Mouse (Mus musculus) hindbrain, embryonic 13.5 days (tissue): ENCODE results near the gene Kazald1. TPM values are rescaled to one million over a fixed set of nuclear protein-coding genes. Genes with fewer than 3 reads are reported as not detected.
"Not testable (repeated sequence)": the region's sequence is repeated elsewhere in the genome, so short reads cannot be mapped to it uniquely, and the experiment has no call there.

Experiments used
- ATAC-seq: fragments of 200-750 bp; cut with Nextera tagmentation; 2 replicates; pipeline ENCODE4 v1.8.0; 2017; ENCODE audit warnings: moderate TSS enrichment; ENCODE audit not compliant: low FRiP score
- H3K27ac ChIP-seq: fragments of 300-500 bp; sonication (generic); 2 replicates; pipeline ENCODE4 v1.5.1; 2015; ENCODE audit warnings: inconsistent platforms, mild to moderate bottlenecking, moderate library complexity
- H3K27me3 ChIP-seq: fragments of 300-500 bp; sonication (generic); 2 replicates; pipeline ENCODE4 v1.6.1; 2015; ENCODE audit warnings: mild to moderate bottlenecking, inconsistent platforms
- H3K36me3 ChIP-seq: fragments of 300-500 bp; sonication (generic); 2 replicates; pipeline ENCODE4 v1.6.1; 2015; ENCODE audit warnings: mild to moderate bottlenecking, inconsistent platforms
- H3K4me1 ChIP-seq: fragments of 300-500 bp; sonication (generic); replicated peaks from 2 replicates; pipeline ENCODE4 v1.6.1; 2015; ENCODE audit warnings: inconsistent platforms
- H3K4me2 ChIP-seq: fragments of 300-500 bp; sonication (generic); 2 replicates; pipeline ENCODE4 v1.6.1; 2015; ENCODE audit warnings: inconsistent platforms, mild to moderate bottlenecking, moderate library complexity
- H3K4me3 ChIP-seq: fragments of 300-500 bp; sonication (generic); 2 replicates; pipeline ENCODE4 v1.5.1; 2015; ENCODE audit warnings: mild to moderate bottlenecking, inconsistent platforms
- H3K9ac ChIP-seq: fragments of 300-500 bp; sonication (generic); 2 replicates; pipeline ENCODE4 v1.6.1; 2015; ENCODE audit warnings: mild to moderate bottlenecking, inconsistent platforms
- H3K9me3 ChIP-seq: fragments of 300-500 bp; sonication (generic); 2 replicates; pipeline ENCODE4 v1.6.1; 2016; ENCODE audit warnings: inconsistent platforms
- WGBS: fragments of 180-500 bp; shearing (Covaris S2); methylation state at CpG from one replicate; pipeline ENCODE4 v1.1.7; 2015; 5-methylcytosine and 5-hydroxymethylcytosine counted together
- polyA plus RNA-seq: library from polyadenylated mRNA; unstranded; fragments of >200 nt; fragmentation: Nextera tagmentation; extraction: Ambion mirVana; gene quantifications from 2 replicates; pipeline ENCODE4 v1.2.1, GENCODE M21; 2015

The Kazald1 gene
- polyA plus RNA-seq, 1 experiment from 2014 or later = 4.7 TPM

DNA sequence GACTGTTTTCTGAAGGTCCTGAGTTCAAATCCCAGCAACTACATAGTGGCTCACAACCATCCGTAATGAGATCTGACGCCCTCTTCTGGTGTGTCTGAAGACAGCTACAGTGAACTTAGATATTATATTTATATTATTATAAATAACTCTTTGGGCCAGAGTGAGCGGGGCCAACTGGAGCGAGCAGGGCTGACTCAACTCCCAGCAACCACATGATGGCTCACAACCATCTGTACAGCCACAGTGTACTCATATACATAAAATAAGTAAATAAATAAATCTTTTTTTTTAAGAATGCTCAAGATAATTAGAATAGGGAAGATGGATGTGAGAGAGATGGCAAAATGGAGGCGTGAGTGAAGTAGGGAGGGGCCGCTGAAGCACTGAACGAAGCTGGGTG lies 36.8 kb upstream of the Kazald1 start:
- H3K4me1 ChIP-seq, H3K4me2 ChIP-seq, H3K36me3 ChIP-seq, H3K4me3 ChIP-seq, H3K9ac ChIP-seq, H3K9me3 ChIP-seq, H3K27ac ChIP-seq, ATAC-seq: not testable (repeated sequence)
- 91% methylated on average over 7 of the region's 7 CpGs for WGBS
- peaks cover 35% of the 10 kb centered on the region for H3K27me3 ChIP-seq

DNA sequence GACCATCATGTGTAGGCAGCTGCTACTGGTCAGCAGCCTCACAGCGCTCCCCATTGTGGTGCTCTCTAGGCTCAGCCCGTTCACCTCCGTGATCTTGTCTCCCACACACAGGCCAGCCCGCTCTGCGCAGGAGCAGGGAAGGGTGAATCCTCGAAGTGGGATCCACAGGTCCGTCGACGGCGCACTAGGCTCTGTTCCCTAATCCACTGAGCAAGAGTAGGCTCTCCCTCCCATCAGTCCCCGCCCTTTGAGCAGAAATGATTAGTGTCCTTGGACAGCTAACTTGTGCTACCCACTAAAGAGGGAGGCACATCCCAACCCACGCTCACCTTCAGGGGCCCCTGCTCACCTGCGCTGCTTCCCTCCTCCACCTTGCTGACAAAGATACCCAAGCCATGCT lies 34.8 kb upstream of the Kazald1 start:
- Histone ChIP-seq H3K27ac (no peak overlapping the region), H3K36me3 (no peaks in the 10 kb centered on the region), H3K9ac (no peak overlapping the region), H3K4me3 (no peak overlapping the region), H3K4me1 (peaks cover 10% of the 10 kb centered on the region; the same call in 1 of the 2 replicates), H3K27me3 (peaks cover 47% of the 10 kb centered on the region), H3K9me3 (no peaks in the 10 kb centered on the region), H3K4me2 (no peak overlapping the region)
- 52% methylated on average over 13 of the region's 13 CpGs for WGBS
- no peak for ATAC-seq

DNA sequence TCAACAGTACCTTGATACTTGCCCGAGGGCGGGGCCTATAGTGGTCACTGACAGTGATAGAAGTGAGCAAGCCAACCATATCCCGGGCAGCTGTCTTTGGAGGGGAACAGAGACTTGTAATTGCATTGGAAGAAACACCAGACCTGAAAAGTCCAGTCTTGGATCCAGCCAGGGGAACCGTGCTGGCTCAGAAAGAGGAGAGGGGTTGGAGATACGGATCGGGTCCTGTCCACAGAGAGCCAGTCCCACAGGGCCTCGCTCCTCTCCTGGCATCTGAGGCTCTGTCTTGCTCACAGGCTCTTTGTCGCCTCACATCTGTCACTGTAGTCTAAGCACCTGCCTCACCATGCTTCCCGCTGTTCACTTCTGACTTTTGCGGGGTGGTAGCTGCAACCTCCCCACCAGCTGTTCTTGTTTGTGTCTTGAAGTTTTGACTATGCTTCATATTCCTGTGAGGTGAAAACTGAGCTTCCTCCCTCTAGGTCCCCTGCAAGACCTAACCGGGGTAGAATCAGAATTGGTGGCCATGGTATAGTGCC lies 30.6 kb upstream of the Kazald1 start:
- Histone ChIP-seq H3K4me3 (no peak overlapping the region), H3K9ac (no peak overlapping the region), H3K4me2 (no peak overlapping the region), H3K36me3 (peaks cover 5% of the 10 kb centered on the region; the same call in 1 of the 2 replicates), H3K9me3 (no peaks in the 10 kb centered on the region), H3K27ac (no peak overlapping the region), H3K4me1 (peaks cover 44% of the 10 kb centered on the region), H3K27me3 (peaks cover 34% of the 10 kb centered on the region)
- WGBS = 54% methylated on average over 11 of the region's 11 CpGs
- ATAC-seq = no peak

DNA sequence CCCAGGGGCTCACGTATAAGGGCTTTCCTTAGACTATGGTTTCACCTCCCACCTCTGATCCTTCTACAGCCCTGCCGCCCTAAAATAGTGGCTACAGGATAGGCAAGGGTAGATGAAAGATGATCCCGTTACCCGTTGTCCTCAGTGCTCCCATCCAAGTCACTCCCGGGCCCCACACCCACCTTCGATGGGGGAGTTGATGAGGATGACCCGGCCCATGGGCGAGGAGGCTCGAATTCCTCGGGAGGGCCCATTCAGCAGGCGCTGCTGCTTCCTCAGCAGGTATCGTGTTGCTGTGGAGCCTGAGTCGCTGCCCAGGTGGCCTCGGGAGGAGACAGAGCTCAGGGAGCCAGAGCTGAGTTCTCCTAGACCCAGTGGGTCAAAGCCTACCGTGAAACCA lies 29.8 kb upstream of the Kazald1 start:
- Histone ChIP-seq H3K36me3 (peaks cover 8% of the 10 kb centered on the region), H3K4me1 (peaks cover 48% of the 10 kb centered on the region), H3K4me3 (no peak overlapping the region), H3K27ac (no peak overlapping the region), H3K27me3 (peaks cover 26% of the 10 kb centered on the region), H3K9me3 (no peaks in the 10 kb centered on the region), H3K9ac (no peak overlapping the region), H3K4me2 (no peak overlapping the region)
- no peak for ATAC-seq
- WGBS = 49% methylated on average over 15 of the region's 15 CpGs

DNA sequence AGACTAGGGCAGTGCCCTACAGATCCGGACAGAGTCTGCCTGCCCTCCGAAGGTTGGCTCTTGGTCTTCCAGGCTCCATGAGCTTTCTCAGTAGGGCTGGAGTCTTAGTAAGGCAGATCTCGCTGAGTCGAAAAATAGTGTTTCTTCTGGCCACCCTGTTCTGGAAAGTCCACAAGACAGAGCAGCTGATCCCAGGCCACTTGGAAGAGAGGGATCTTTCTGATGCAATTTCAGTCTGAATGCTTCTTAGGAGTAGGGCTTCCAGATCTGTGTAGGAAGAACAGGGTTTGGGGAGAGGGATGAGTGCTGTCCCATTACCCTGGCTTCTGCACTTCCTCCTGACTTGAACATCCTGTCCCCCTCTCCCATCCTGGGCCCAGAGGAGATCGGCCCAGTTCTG lies 29.4 kb upstream of the Kazald1 start, which contains the start of gene Pdzd7:
Pdzd7 (minus strand) TSS at position 67 of the 400 bp plus-strand sequence.
- H3K27me3 ChIP-seq = peaks cover 24% of the 10 kb centered on the region
- H3K4me2 ChIP-seq = peak within 1 kb of the TSS; percentile 79
- H3K4me1 ChIP-seq = peaks cover 50% of the 10 kb centered on the region
- peak within 1 kb of the TSS; percentile 92 for H3K27ac ChIP-seq
- peaks cover 12% of the 10 kb centered on the region for H3K36me3 ChIP-seq
- H3K4me3 ChIP-seq = peak within 1 kb of the TSS; percentile 63
- 83% methylated on average over 5 of the region's 5 CpGs for WGBS
- peak within 1 kb of the TSS; percentile 83 for H3K9ac ChIP-seq
- ATAC-seq = no peak
- no peaks in the 10 kb centered on the region for H3K9me3 ChIP-seq

DNA sequence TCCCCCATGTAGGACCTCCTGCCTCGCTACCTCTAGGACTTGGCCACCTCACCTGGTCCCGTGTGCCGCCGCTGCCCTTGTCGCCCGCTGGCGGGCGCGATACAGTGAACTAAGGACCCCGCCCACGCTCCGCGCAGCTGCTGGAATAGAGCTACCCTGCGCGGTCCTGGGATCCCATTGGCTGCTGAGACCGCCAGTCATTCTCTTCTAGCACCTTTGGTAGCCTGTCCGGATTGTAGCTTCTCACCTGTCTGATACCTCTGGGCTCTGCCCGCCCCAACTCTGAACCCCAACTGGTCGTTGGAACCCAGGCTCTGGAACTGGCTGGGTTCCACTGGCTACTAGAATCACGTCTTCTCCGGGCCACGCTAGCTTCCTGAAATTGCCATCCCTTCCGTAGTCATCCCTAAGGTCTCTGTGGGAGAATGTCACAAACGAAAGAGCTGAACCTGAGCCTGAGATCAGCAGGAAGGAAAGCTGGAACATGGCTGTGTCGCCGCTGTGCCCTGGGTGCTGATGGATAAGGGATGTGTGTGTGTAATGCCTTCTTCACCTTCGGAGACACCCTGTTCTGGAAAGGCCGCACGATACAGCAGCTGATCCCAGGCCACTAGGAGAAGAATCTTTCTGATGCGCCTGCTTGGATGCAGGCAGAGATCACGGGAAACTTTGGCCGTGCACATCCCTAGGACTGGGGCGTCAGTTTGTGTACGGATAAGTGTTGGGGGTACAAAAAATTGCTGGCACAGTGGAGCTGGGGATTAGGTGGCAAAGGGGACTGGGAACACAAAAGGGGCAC lies 28.3 kb upstream of the Kazald1 start:
- Histone ChIP-seq H3K4me1 (peaks cover 53% of the 10 kb centered on the region), H3K27ac (peak overlapping the region; percentile 92), H3K4me3 (peak overlapping the region; percentile 63), H3K4me2 (peak overlapping the region; percentile 79), H3K9ac (peak overlapping the region; percentile 83), H3K9me3 (no peaks in the 10 kb centered on the region), H3K36me3 (peaks cover 22% of the 10 kb centered on the region), H3K27me3 (peaks cover 24% of the 10 kb centered on the region)
- ATAC-seq = peak; percentile 50
- WGBS = 2% methylated on average over 34 of the region's 34 CpGs

DNA sequence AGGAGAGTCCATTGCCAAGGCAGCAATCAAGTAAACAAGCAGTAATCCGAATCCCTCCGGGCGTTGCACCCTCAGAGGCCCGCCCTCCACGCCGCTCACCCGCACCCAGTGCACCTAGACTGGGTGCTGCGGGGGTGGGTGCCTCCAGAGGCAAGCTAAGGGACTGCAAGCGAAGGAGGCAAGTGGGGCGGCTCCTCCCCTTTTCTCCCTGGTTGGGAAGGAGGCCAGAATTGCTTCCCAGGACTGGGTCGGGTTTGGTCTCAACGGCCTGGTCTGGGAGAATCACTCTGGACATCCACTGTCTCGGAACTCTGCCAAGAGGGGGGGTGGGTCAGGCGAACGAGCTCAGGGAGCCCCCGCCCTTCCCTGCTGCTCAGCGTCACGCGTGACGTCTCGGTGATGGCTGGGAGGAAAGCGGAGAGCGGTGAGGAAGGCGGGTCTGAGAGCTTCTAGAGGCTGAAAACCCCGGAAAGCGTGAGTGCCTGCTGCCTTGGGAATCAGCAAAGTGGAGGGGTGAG lies 27.6 kb upstream of the Kazald1 start, which contains the start of gene Sfxn3:
Sfxn3 (plus strand) TSS at position 87 of the 518 bp plus-strand sequence.
- Histone ChIP-seq H3K27ac (peak within 1 kb of the TSS; percentile 92), H3K9me3 (no peaks in the 10 kb centered on the region), H3K4me2 (peak within 1 kb of the TSS; percentile 79), H3K27me3 (peaks cover 23% of the 10 kb centered on the region), H3K36me3 (peaks cover 30% of the 10 kb centered on the region), H3K4me1 (peaks cover 53% of the 10 kb centered on the region), H3K9ac (peak within 1 kb of the TSS; percentile 83), H3K4me3 (peak within 1 kb of the TSS; percentile 63)
- 1% methylated on average over 26 of the region's 26 CpGs for WGBS
- ATAC-seq = peak; percentile 84

DNA sequence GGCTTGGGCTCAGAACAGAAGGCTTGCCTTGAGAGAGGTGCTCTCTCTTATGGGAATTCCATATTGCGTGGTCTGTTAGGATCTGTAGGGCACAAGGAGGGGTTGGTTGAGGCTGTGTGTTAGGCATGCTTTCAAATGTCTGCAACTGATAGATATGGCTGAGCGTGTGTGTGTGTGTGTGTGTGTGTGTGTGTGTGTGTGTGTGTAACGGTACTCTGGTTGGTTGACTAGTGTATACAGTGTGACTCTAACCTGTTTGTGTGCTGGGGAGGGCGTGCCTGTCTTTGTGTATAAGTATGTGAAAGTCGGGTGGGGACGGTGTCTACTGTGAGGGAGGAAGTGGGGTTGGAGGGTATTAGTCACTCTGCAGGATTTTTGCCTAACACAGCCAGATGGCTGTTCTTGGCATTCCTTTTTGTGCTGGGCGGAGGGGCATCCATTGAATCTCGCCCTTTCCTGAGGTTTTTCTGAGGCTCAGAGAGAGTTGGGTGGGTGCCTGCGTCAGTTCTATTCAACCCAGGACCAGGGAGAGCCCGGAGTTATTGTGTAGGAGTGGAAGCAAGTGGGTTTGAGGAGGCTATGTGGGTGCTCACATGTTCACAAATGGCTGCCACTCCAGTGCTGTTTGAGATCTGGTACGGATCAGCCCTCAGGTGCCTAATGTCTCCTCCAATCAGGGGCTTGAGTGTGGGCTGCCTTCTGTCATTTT lies 27.0 kb upstream of the Kazald1 start:
- peak; percentile 73 for ATAC-seq
- Histone ChIP-seq H3K9me3 (no peaks in the 10 kb centered on the region), H3K4me2 (peak overlapping the region; percentile 79), H3K27me3 (peaks cover 21% of the 10 kb centered on the region), H3K4me3 (peak overlapping the region; percentile 63), H3K4me1 (peaks cover 53% of the 10 kb centered on the region), H3K9ac (peak overlapping the region; percentile 83), H3K27ac (peak overlapping the region; percentile 92), H3K36me3 (peaks cover 36% of the 10 kb centered on the region)
- 39% methylated on average over 10 of the region's 11 CpGs for WGBS

DNA sequence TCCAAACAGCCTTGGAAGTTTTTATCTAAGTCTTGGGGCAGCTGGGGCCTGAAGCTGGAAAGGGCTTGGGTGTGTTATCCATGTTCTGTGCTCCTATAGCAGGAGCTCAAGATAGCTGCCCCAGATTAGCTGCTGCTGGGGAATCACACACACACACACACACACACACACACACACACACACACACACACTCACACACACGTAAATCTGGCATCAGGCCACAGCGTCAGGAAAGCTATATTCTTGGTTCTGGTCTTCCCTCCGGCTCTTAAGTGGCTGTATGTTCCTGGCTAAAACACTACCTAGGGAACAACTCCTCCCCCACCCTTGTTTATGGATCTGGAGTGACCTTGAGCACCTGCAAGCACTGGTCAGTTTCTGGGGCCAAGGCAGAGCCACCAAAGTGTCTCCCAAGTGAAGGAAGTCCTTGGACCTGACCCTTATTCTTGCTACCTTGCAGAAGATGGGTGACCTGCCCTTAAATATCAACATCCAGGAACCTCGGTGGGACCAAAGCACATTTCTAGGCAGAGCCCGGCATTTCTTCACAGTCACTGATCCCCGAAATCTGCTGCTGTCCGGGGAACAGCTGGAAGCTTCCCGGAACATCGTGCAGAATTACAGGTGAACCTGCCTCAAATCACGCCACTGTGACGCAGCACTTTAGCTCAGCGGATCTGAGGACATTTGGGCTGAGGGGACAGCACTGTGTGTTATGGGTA lies 26.2 kb upstream of the Kazald1 start:
- ATAC-seq = no peak
- peaks cover 43% of the 10 kb centered on the region for H3K36me3 ChIP-seq
- peak overlapping the region; percentile 92 for H3K27ac ChIP-seq
- WGBS = 79% methylated on average over 12 of the region's 12 CpGs
- peaks cover 53% of the 10 kb centered on the region for H3K4me1 ChIP-seq
- H3K4me3 ChIP-seq = peak overlapping the region; percentile 63
- H3K9me3 ChIP-seq = no peaks in the 10 kb centered on the region
- H3K27me3 ChIP-seq = peaks cover 21% of the 10 kb centered on the region
- H3K9ac ChIP-seq = peak overlapping the region; percentile 83
- peak overlapping the region; percentile 79 for H3K4me2 ChIP-seq

DNA sequence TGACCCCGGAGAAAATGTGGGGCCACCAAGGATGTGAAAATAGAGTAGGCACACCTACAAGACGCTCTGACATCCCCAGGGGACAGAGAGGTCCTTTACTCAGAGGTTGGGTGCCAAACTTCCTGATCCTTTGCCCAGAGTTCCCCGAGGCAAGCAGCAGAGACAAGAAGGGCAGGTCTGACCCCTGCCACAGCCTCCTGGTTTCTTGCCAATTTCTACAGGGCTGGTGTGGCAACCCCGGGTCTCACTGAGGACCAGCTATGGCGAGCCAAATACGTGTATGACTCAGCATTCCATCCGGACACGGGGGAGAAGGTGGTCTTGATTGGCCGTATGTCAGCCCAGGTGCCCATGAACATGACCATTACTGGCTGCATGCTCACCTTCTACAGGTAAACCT lies 25.5 kb upstream of the Kazald1 start:
- no peak for ATAC-seq
- peak overlapping the region; percentile 79 for H3K4me2 ChIP-seq
- 0 out of 2 replicates have a peak overlapping the region, but pooled peaks have one; percentile 35 for H3K27ac ChIP-seq
- H3K27me3 ChIP-seq = peaks cover 16% of the 10 kb centered on the region
- H3K36me3 ChIP-seq = peaks cover 50% of the 10 kb centered on the region
- 79% methylated on average over 9 of the region's 9 CpGs for WGBS
- no peaks in the 10 kb centered on the region for H3K9me3 ChIP-seq
- peak overlapping the region; percentile 83 for H3K9ac ChIP-seq
- peak overlapping the region; percentile 63 for H3K4me3 ChIP-seq
- peaks cover 50% of the 10 kb centered on the region for H3K4me1 ChIP-seq

DNA sequence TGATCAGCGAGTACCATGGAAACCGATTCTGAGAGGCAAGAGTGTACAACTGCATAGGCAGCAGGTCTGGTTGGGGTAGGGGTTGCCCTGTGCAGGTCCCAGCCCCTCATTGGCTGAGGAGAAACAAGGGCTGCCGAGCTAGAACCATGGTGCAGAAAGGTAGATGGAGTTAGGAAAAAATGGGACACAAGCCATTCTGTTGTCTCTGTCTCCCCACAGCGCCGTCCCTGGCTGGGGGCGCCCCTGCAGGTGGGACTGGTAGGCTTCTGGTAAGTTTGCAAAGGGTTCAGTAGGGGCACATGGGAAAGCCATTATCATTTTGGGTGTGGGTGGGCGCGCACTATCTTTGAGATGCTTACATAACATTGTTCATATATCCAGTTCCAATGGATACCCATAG lies 21.6 kb upstream of the Kazald1 start:
- Histone ChIP-seq H3K9ac (no peak overlapping the region), H3K27ac (no peak overlapping the region), H3K9me3 (no peaks in the 10 kb centered on the region), H3K4me3 (no peak overlapping the region), H3K4me1 (peaks cover 46% of the 10 kb centered on the region), H3K4me2 (no peak overlapping the region), H3K27me3 (no peaks in the 10 kb centered on the region), H3K36me3 (peaks cover 60% of the 10 kb centered on the region)
- 86% methylated on average over 8 of the region's 8 CpGs for WGBS
- ATAC-seq = no peak
